ENCODE assay signal across 9 mouse cellular contexts in genomic region chr6:25689520-25690283, GRCm38 (mm10). TPM values are rescaled to one million over a fixed set of nuclear protein-coding genes. Genes with fewer than 3 reads are reported as not detected.
DNase-seq lines count a peak whose midpoint lies in the region; ATAC-seq and TF ChIP-seq lines count a peak whose summit lies in the region.
"Had no signal": no experiment of that assay in that cellular context is flagged by ENCODE, and none has a peak within 500 bp of the region (broad histone marks: within the 10 kb centered on the region; RNA-seq: fewer than 3 reads in every experiment).

No protein-coding gene starts in this region.

- WGBS in embryonic facial prominence, embryonic 15.5 days = under 1% methylated on average over 43 of the region's 43 CpGs
- WGBS in hindbrain, embryonic 10.5 days = under 1% methylated on average over 43 of the region's 43 CpGs
- under 1% methylated on average over 43 of the region's 43 CpGs for WGBS in stomach, embryonic 14.5 days

- H3K9ac ChIP-seq in embryonic facial prominence, embryonic 15.5 days = 0 out of 2 replicates have a peak overlapping the region, but pooled peaks have one; percentile 26
- peak overlapping the region; percentile 21; the same call in 1 of the 2 replicates for H3K9ac ChIP-seq in stomach, embryonic 14.5 days (replicated peaks; ENCODE audit: low read depth, low read length)

- peaks cover 19% of the 10 kb centered on the region for H3K4me1 ChIP-seq in embryonic facial prominence, embryonic 15.5 days
- peaks cover 14% of the 10 kb centered on the region for H3K4me1 ChIP-seq in hindbrain, embryonic 10.5 days (replicated peaks)
- peaks cover 4% of the 10 kb centered on the region; the same call in 1 of the 2 replicates for H3K4me1 ChIP-seq in stomach, embryonic 14.5 days (ENCODE audit: control insufficient read depth, insufficient read depth, low read length)

- no peaks in the 10 kb centered on the region for H3K36me3 ChIP-seq in embryonic facial prominence, embryonic 15.5 days
- H3K36me3 ChIP-seq in hindbrain, embryonic 10.5 days = no peaks in the 10 kb centered on the region
- H3K36me3 ChIP-seq in stomach, embryonic 14.5 days (ENCODE audit: control insufficient read depth, insufficient read depth, low read length) = no peaks in the 10 kb centered on the region

- CTCF ChIA-PET in Patski (lab: Charles Lee) = no interaction called here

- peaks cover 42% of the 10 kb centered on the region for H3K27me3 ChIP-seq in Patski
- peaks cover 17% of the 10 kb centered on the region for H3K27me3 ChIP-seq in embryonic facial prominence, embryonic 15.5 days
- peaks cover 25% of the 10 kb centered on the region for H3K27me3 ChIP-seq in hindbrain, embryonic 10.5 days (ENCODE audit: insufficient read depth, poor library complexity, severe bottlenecking)
- no peaks in the 10 kb centered on the region for H3K27me3 ChIP-seq in stomach, embryonic 14.5 days (ENCODE audit: control insufficient read depth, insufficient read depth, low read length)

- H3K4me2 ChIP-seq in embryonic facial prominence, embryonic 15.5 days (replicated peaks) = peak overlapping the region; percentile 97
- peak overlapping the region; percentile 94 for H3K4me2 ChIP-seq in stomach, embryonic 14.5 days (replicated peaks; ENCODE audit: low read depth, low read length)

- H3K27ac ChIP-seq in embryonic facial prominence, embryonic 15.5 days (replicated peaks) = peak overlapping the region; percentile 55
- H3K27ac ChIP-seq in hindbrain, embryonic 10.5 days = peak overlapping the region; percentile 84
- H3K27ac ChIP-seq in stomach, embryonic 14.5 days (ENCODE audit: low read length) = peak overlapping the region; percentile 48

- peak overlapping the region; percentile 55 for H3K4me3 ChIP-seq in embryonic facial prominence, embryonic 15.5 days (replicated peaks)
- peak overlapping the region; percentile 71 for H3K4me3 ChIP-seq in hindbrain, embryonic 10.5 days
- peak overlapping the region; percentile 52 for H3K4me3 ChIP-seq in stomach, embryonic 14.5 days (ENCODE audit: low read depth, low read length)

- H3K9me3 ChIP-seq in embryonic facial prominence, embryonic 15.5 days (replicated peaks) = no peaks in the 10 kb centered on the region
- H3K9me3 ChIP-seq in hindbrain, embryonic 10.5 days = no peaks in the 10 kb centered on the region
- H3K9me3 ChIP-seq in stomach, embryonic 14.5 days (ENCODE audit: control insufficient read depth, low read depth, low read length) = no peaks in the 10 kb centered on the region

- no peak for TF ChIP-seq CTCF in Patski (IDR thresholded peaks at IDR 0.05)

- in situ Hi-C loops in Patski (cut with MboI; ENCODE audit: low pct_unique_long_range_greater_than_20kb) = no loop called here

- ATAC-seq in Patski = peak; percentile 40
- peak; percentile 79 for ATAC-seq in embryonic facial prominence, embryonic 15.5 days (ENCODE audit: insufficient number of reproducible peaks, low FRiP score, low TSS enrichment, low read depth)
- ATAC-seq in stomach, embryonic 14.5 days (ENCODE audit: insufficient number of reproducible peaks, insufficient read depth, low FRiP score, low read depth) = peak; percentile 75

- no peak for DNase-seq in Patski (ENCODE audit: low read depth, low spot score)
- peak; percentile 14 to 32 for DNase-seq in adrenal gland, postnatal 4 days (ENCODE audit: low spot score in 2 of 2)
- DNase-seq in hindbrain, embryonic 10.5 days (ENCODE audit: low spot score) = peak; percentile 68
- DNase-seq in layer of hippocampus, postnatal 36 days = peak; percentile 73 to 77
- DNase-seq in mesoderm, embryonic 11.5 days (ENCODE audit: low read depth, low spot score) = peak; percentile 60
- DNase-seq in adipocyte (ENCODE audit: low spot score) = no peak

- POLR2A ChIA-PET in Patski (lab: Charles Lee) = no interaction called here

RNA-seq across cellular contexts. Expression of gene Gpr37, which starts 0.8 kb away (rescaled TPM):
- not detected for polyA plus RNA-seq in Patski (2021)
- total RNA-seq in adrenal gland, postnatal 4 days (2021) = 1 to 10 TPM; 1.6 to 2.1 TPM
- polyA plus RNA-seq in embryonic facial prominence, embryonic 15.5 days (2015; fragmentation: Nextera tagmentation; extraction: Ambion mirVana) = 4.4 and 4.8 TPM in 2 replicates
- polyA plus RNA-seq in hindbrain, embryonic 10.5 days (2016; fragmentation: Nextera tagmentation; extraction: Ambion mirVana) = 0.95 and 4.2 TPM in 2 replicates
- total RNA-seq in layer of hippocampus, postnatal 36 days (2021) = 10 to 100 TPM; 38.8 to 39.1 TPM
- polyA plus RNA-seq in stomach, embryonic 14.5 days (2014; fragmentation: Nextera tagmentation; extraction: Ambion mirVana) = 2.4 and 2.6 TPM in 2 replicates
- total RNA-seq: heart, postnatal 36 days had no signal

Comparison
In these comparisons a context has a peak if more than half of its experiments do, and no peak if none do; other contexts are left out.
1. DNase-seq: peak in adrenal gland, postnatal 4 days (2 of 2), hindbrain, embryonic 10.5 days (single experiment), layer of hippocampus, postnatal 36 days (2 of 2) and mesoderm, embryonic 11.5 days (single experiment); none in Patski (single experiment) and adipocyte (single experiment).
2. Peak in every context shown above with its lines, with median percentiles within 50 percentile points of each other: ATAC-seq, H3K27ac ChIP-seq and H3K4me3 ChIP-seq.